Mouse (Mus musculus) MEL (cell line): ENCODE measurements around the gene Atrx. TPM values are rescaled to one million over a fixed set of nuclear protein-coding genes. Genes with fewer than 3 reads are reported as not detected.

Experiments used
- DNase-seq: peaks from one replicate; pipeline ENCODE4 v3.0.0; 2011; ENCODE audit warnings: low read depth, low spot score
- H3K27ac ChIP-seq: 2 replicates; pipeline ENCODE4 v1.5.1; 2012; ENCODE audit warnings: low read depth, mild to moderate bottlenecking, control low read depth, low read length, moderate library complexity; ENCODE audit not compliant: control insufficient read depth
- H3K27me3 ChIP-seq, 2 experiments: fragments of 150-350 bp in 1 of 2; sonication (generic) in 1 of 2; 2 replicates each; pipeline ENCODE4 v1.6.1; 2012; ENCODE audit warnings: low read length in 2 of 2, mild to moderate bottlenecking in 2 of 2, improper control_type of control experiment in 1 of 2, moderate library complexity in 1 of 2; ENCODE audit not compliant: insufficient read depth in 2 of 2, control insufficient read depth in 1 of 2
- H3K36me3 ChIP-seq, 2 experiments: 2 replicates each; pipeline ENCODE4 v1.6.1; 2012 to 2014; ENCODE audit warnings: low read length in 2 of 2, improper control_type of control experiment in 1 of 2, inconsistent platforms in 1 of 2, mild to moderate bottlenecking in 1 of 2; ENCODE audit not compliant: insufficient read depth in 2 of 2, control insufficient read depth in 1 of 2
- H3K4me1 ChIP-seq, 2 experiments: fragments of 150-350 bp in 1 of 2; sonication (generic) in 1 of 2; 2 replicates each; pipeline ENCODE4 v1.6.1; 2012; ENCODE audit warnings: low read length in 2 of 2, improper control_type of control experiment in 1 of 2, mild to moderate bottlenecking in 1 of 2; ENCODE audit not compliant: insufficient read depth in 2 of 2, control insufficient read depth in 1 of 2
- H3K4me3 ChIP-seq, 2 experiments: fragments of 150-350 bp in 1 of 2; sonication (generic) in 1 of 2; 2 replicates each; pipeline ENCODE4 v1.5.1; 2012; ENCODE audit warnings: low read depth in 2 of 2, low read length in 2 of 2, mild to moderate bottlenecking in 2 of 2, moderate library complexity in 2 of 2, control low read depth in 1 of 2, improper control_type of control experiment in 1 of 2; ENCODE audit not compliant: control insufficient read depth in 1 of 2, insufficient read depth in 1 of 2
- H3K79me2 ChIP-seq: 2 replicates; pipeline ENCODE4 v1.6.1; 2012; ENCODE audit warnings: mild to moderate bottlenecking, low read length, moderate library complexity; ENCODE audit not compliant: control insufficient read depth, poor library complexity, insufficient read depth
- H3K9ac ChIP-seq: 2 replicates; pipeline ENCODE4 v1.6.1; 2012; ENCODE audit warnings: low read depth, mild to moderate bottlenecking, control low read depth, low read length, moderate library complexity; ENCODE audit not compliant: control insufficient read depth, poor library complexity, severe bottlenecking
- H3K9me3 ChIP-seq: fragments of 150-350 bp; sonication (generic); replicated peaks from 2 replicates; pipeline ENCODE4 v1.6.1; 2012; ENCODE audit warnings: mild to moderate bottlenecking, low read length, improper control_type of control experiment, moderate library complexity; ENCODE audit not compliant: insufficient read depth
- CHD1 ChIP-seq: IDR thresholded peaks from 2 replicates; pipeline ENCODE4 v1.6.1; 2012; ENCODE audit warnings: low read depth, mild to moderate bottlenecking, inconsistent platforms, low read length, improper control_type of control experiment
- CTCF ChIP-seq, 3 experiments: IDR thresholded peaks in 2 of 3; conservative IDR thresholded peaks in 1 of 3; 2 replicates each; pipeline ENCODE4 v1.5.1; 2011 to 2012; ENCODE audit warnings: low read length in 3 of 3, low read depth in 2 of 3, mild to moderate bottlenecking in 2 of 3, improper control_type of control experiment in 1 of 3, inconsistent platforms in 1 of 3, mixed read lengths in 1 of 3, moderate library complexity in 1 of 3; ENCODE audit not compliant: control insufficient read depth in 1 of 3, insufficient read depth in 1 of 3, poor library complexity in 1 of 3, severe bottlenecking in 1 of 3
- ELF1 ChIP-seq: IDR thresholded peaks from 2 replicates; pipeline ENCODE4 v1.6.1; 2014; ENCODE audit warnings: low read depth, mild to moderate bottlenecking, inconsistent platforms, low read length, improper control_type of control experiment, moderate library complexity
- ETS1 ChIP-seq: IDR thresholded peaks from 2 replicates; pipeline ENCODE4 v1.6.1; 2012; ENCODE audit warnings: low read depth, mild to moderate bottlenecking, inconsistent platforms, low read length, improper control_type of control experiment, moderate library complexity
- GABPA ChIP-seq: IDR thresholded peaks from 2 replicates; pipeline ENCODE4 v1.6.1; 2012; ENCODE audit warnings: low read depth, mild to moderate bottlenecking, inconsistent platforms, low read length, improper control_type of control experiment, moderate library complexity
- HCFC1 ChIP-seq: IDR thresholded peaks from 2 replicates; pipeline ENCODE4 v1.6.1; 2012; ENCODE audit warnings: low read depth, mild to moderate bottlenecking, inconsistent platforms, low read length, improper control_type of control experiment, moderate library complexity
- JUND ChIP-seq: IDR thresholded peaks from 2 replicates; pipeline ENCODE4 v1.6.1; 2011; ENCODE audit warnings: low read depth, mild to moderate bottlenecking, improper control_type of control experiment, low read length
- KAT2A ChIP-seq: conservative IDR thresholded peaks from 2 replicates; pipeline ENCODE4 v1.6.1; 2012; ENCODE audit warnings: low read depth, low read length, improper control_type of control experiment, inconsistent platforms
- MEF2A ChIP-seq: IDR thresholded peaks from 2 replicates; pipeline ENCODE4 v1.6.1; 2014; ENCODE audit warnings: low read depth, mild to moderate bottlenecking, inconsistent platforms, low read length, improper control_type of control experiment; ENCODE audit not compliant: poor library complexity, insufficient replicate concordance, severe bottlenecking; ENCODE audit errors: extremely low read depth
- MXI1 ChIP-seq: IDR thresholded peaks from 2 replicates; pipeline ENCODE4 v1.6.1; 2011; ENCODE audit warnings: mild to moderate bottlenecking, low read depth, low read length, improper control_type of control experiment
- NRF1 ChIP-seq: IDR thresholded peaks from 2 replicates; pipeline ENCODE4 v1.6.1; 2014; ENCODE audit warnings: low read depth, mild to moderate bottlenecking, inconsistent platforms, low read length, improper control_type of control experiment, moderate library complexity; ENCODE audit not compliant: poor library complexity, insufficient read depth, severe bottlenecking
- POLR2AphosphoS5 ChIP-seq: IDR thresholded peaks from 2 replicates; pipeline ENCODE4 v1.6.1; 2012; ENCODE audit warnings: low read depth, borderline replicate concordance, mild to moderate bottlenecking, inconsistent platforms, low read length, moderate library complexity, mixed read lengths
- SIN3A ChIP-seq: IDR thresholded peaks from 2 replicates; pipeline ENCODE4 v1.6.1; 2012; ENCODE audit warnings: low read length, improper control_type of control experiment, inconsistent platforms
- TAL1 ChIP-seq: IDR thresholded peaks from 2 replicates; pipeline ENCODE4 v1.6.1; 2012; ENCODE audit warnings: mild to moderate bottlenecking, inconsistent platforms, low read length, moderate library complexity, mixed read lengths
- TCF12 ChIP-seq: IDR thresholded peaks from 2 replicates; pipeline ENCODE4 v1.6.1; 2014; ENCODE audit warnings: low read depth, mild to moderate bottlenecking, inconsistent platforms, low read length, improper control_type of control experiment, moderate library complexity
- UBTF ChIP-seq: IDR thresholded peaks from 2 replicates; pipeline ENCODE4 v1.6.1; 2012; ENCODE audit warnings: low read depth, mild to moderate bottlenecking, inconsistent platforms, low read length, improper control_type of control experiment, moderate library complexity, borderline replicate concordance; ENCODE audit not compliant: insufficient read depth
- USF2 ChIP-seq, 2 experiments: IDR thresholded peaks; 2 replicates each; pipeline ENCODE4 v1.6.1; 2011 to 2012; ENCODE audit warnings: improper control_type of control experiment in 2 of 2, low read length in 2 of 2, borderline replicate concordance in 1 of 2, inconsistent platforms in 1 of 2, low read depth in 1 of 2, mild to moderate bottlenecking in 1 of 2; ENCODE audit not compliant: insufficient read depth in 1 of 2
- ZC3H11A ChIP-seq: IDR thresholded peaks from 2 replicates; pipeline ENCODE4 v1.6.1; 2012; ENCODE audit warnings: low read depth, mild to moderate bottlenecking, inconsistent platforms, low read length, improper control_type of control experiment
- ZNF384 ChIP-seq: IDR thresholded peaks from 2 replicates; pipeline ENCODE4 v1.6.1; 2012; ENCODE audit warnings: low read depth, mild to moderate bottlenecking, inconsistent platforms, low read length, improper control_type of control experiment
- polyA plus RNA-seq, 2 experiments: library from polyadenylated mRNA; stranded (reverse) in 1 of 2; unstranded in 1 of 2; fragments of >175 nt in 1 of 2; fragments of >200 nt in 1 of 2; gene quantifications; 2 replicates each; pipeline versions ENCODE4 v1.2.1 to v1.2.4; 2012; ENCODE audit warnings: low replicate concordance in 2 of 2, low read depth in 1 of 2; ENCODE audit not compliant: insufficient read length in 2 of 2, insufficient read depth in 1 of 2, missing spikeins in 1 of 2
- total RNA-seq: library from RNA; depleted of rRNA; stranded (reverse); fragments of 300-350 nt; gene quantifications from 2 replicates; pipeline ENCODE4 v1.2.3, GENCODE M21; 2012

Atrx gene
- total and polyA plus RNA-seq, 3 experiments, result 44.4 to 379 (median 46.9) TPM

- Histone ChIP-seq H3K9ac (no peak overlapping the region), H3K9me3 (no peaks in the 10 kb centered on the region), H3K36me3 (peaks cover 0 to 5% of the 10 kb centered on the region in 2 experiments; a peak in 2 of 4 replicates), H3K4me1 (no peaks in the 10 kb centered on the region; a peak in 1 of 4 replicates), H3K4me3 (no peak overlapping the region), H3K27ac (no peak overlapping the region), H3K79me2 (peaks cover 63% of the 10 kb centered on the region), H3K27me3 (no peaks in the 10 kb centered on the region)
- TF ChIP-seq ZC3H11A, result no peak
- peak; percentile 19 to 36 (median 35); a peak in 3 of 6 replicates for TF ChIP-seq CTCF (IDR thresholded peaks at IDR 0.05 in 2 of 3, conservative IDR thresholded peaks at IDR 0.05 in 1 of 3; ENCODE audit: control insufficient read depth in 1 of 3, insufficient read depth in 1 of 3, low read depth in 2 of 3, low read length in 3 of 3, poor library complexity in 1 of 3, severe bottlenecking in 1 of 3)
- peak; percentile 56 for DNase-seq
Measured at GRCm38 (mm10) chrX:105921421-105921820, 7.8 kb downstream of the Atrx start.

DNA sequence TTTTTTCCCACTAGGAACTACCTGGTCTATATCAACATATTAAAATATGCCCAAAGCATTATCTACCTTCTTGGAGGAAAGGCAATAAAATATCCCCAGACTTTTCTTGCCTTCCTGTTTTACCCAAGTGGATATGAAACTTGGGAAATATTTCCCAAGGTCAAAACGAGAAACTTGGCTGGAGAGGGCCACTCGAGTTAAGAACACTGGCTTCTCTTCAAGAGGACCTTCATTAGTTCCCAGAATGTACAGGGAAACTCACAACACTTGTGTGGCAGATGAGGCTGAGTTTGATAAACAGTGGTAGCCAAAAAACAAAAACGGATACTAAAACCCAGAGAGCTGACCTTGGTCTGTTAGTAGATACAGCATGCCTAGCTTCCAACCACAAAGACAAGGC, 17.5 kb downstream of the Atrx start:
- no peaks in the 10 kb centered on the region for H3K9me3 ChIP-seq
- H3K4me3 ChIP-seq, result no peak overlapping the region
- H3K9ac ChIP-seq, result no peak overlapping the region
- TF ChIP-seq MEF2A (no peak), CTCF (IDR thresholded peaks at IDR 0.05 in 2 of 3, conservative IDR thresholded peaks at IDR 0.05 in 1 of 3; ENCODE audit: control insufficient read depth in 1 of 3, insufficient read depth in 1 of 3, low read depth in 2 of 3, low read length in 3 of 3, poor library complexity in 1 of 3, severe bottlenecking in 1 of 3) (no peak), HCFC1 (no peak), UBTF (no peak), NRF1 (no peak), TCF12 (no peak), CHD1 (no peak), ELF1 (no peak), ZNF384 (no peak), TAL1 (no peak), USF2 (IDR thresholded peaks at IDR 0.05; ENCODE audit: borderline replicate concordance in 1 of 2, insufficient read depth in 1 of 2, low read depth in 1 of 2, low read length in 2 of 2) (no peak), MXI1 (no peak), KAT2A (no peak), ETS1 (no peak), SIN3A (no peak), POLR2AphosphoS5 (no peak), GABPA (no peak), JUND (no peak)
- no peaks in the 10 kb centered on the region for H3K27me3 ChIP-seq
- no peaks in the 10 kb centered on the region; a peak in 1 of 4 replicates for H3K4me1 ChIP-seq
- no peak overlapping the region for H3K27ac ChIP-seq
- peaks cover 50% of the 10 kb centered on the region for H3K79me2 ChIP-seq
- DNase-seq, result no peak
- peaks cover 0 to 5% of the 10 kb centered on the region in 2 experiments; a peak in 3 of 4 replicates for H3K36me3 ChIP-seq
